In genomic region chr2:25395721-25396596, GRCm38 (mm10) we compare ENCODE assay signal across 8 mouse cellular contexts. TPM values are rescaled to one million over a fixed set of nuclear protein-coding genes. Genes with fewer than 3 reads are reported as not detected.
DNase-seq lines count a peak whose midpoint lies in the region; ATAC-seq and TF ChIP-seq lines count a peak whose summit lies in the region.

TSS of gene Entpd2 (plus strand) at chr2:25395874.

- 3% methylated on average over 56 of the region's 57 CpGs for WGBS in cerebellum, adult 2 months
- WGBS in intestine, embryonic 14.5 days = 2% methylated on average over 57 of the region's 57 CpGs
- WGBS in limb, embryonic 13.5 days = under 1% methylated on average over 55 of the region's 57 CpGs

- no peaks in the 10 kb centered on the region for H3K36me3 ChIP-seq in intestine, embryonic 14.5 days (ENCODE audit: control insufficient read depth, insufficient read depth, low read length)
- no peaks in the 10 kb centered on the region for H3K36me3 ChIP-seq in limb, embryonic 13.5 days

- H3K4me3 ChIP-seq in layer of hippocampus, adult 2 months = peak within 1 kb of the TSS; percentile 56
- peak within 1 kb of the TSS; percentile 53 for H3K4me3 ChIP-seq in cerebellum, adult 2 months (replicated peaks; ENCODE audit: insufficient read depth, low read depth, low read length)
- H3K4me3 ChIP-seq in intestine, embryonic 14.5 days (ENCODE audit: low read depth, low read length) = peak within 1 kb of the TSS; percentile 41
- peak within 1 kb of the TSS; percentile 42 for H3K4me3 ChIP-seq in limb, embryonic 13.5 days

- H3K4me2 ChIP-seq in intestine, embryonic 14.5 days (ENCODE audit: low read length) = peak within 1 kb of the TSS; percentile 77
- peak within 1 kb of the TSS; percentile 64 for H3K4me2 ChIP-seq in limb, embryonic 13.5 days (replicated peaks)

- no peaks in the 10 kb centered on the region for H3K27me3 ChIP-seq in cerebellum, adult 2 months (ENCODE audit: control insufficient read depth, insufficient read depth, low read length)
- H3K27me3 ChIP-seq in intestine, embryonic 14.5 days (replicated peaks; ENCODE audit: control insufficient read depth, insufficient read depth, low read length) = peaks cover 63% of the 10 kb centered on the region
- peaks cover 90% of the 10 kb centered on the region for H3K27me3 ChIP-seq in limb, embryonic 13.5 days

- ATAC-seq in intestine, embryonic 14.5 days (replicated peaks; ENCODE audit: low FRiP score, low TSS enrichment, low read depth) = peak; percentile 74
- no peak for ATAC-seq in limb, embryonic 13.5 days (ENCODE audit: low FRiP score, low read depth)

- H3K4me1 ChIP-seq in cerebellum, adult 2 months (ENCODE audit: control insufficient read depth, insufficient read depth, low read length) = peaks cover 15% of the 10 kb centered on the region
- peaks cover 12% of the 10 kb centered on the region for H3K4me1 ChIP-seq in intestine, embryonic 14.5 days (replicated peaks; ENCODE audit: control insufficient read depth, insufficient read depth, low read length)
- H3K4me1 ChIP-seq in limb, embryonic 13.5 days = peaks cover 13% of the 10 kb centered on the region

- peak within 1 kb of the TSS; percentile 77 for H3K27ac ChIP-seq in layer of hippocampus, adult 2 months
- peak within 1 kb of the TSS; percentile 4; the same call in 1 of the 2 replicates for H3K27ac ChIP-seq in cerebellum, adult 2 months (ENCODE audit: insufficient read depth, low read length)
- H3K27ac ChIP-seq in intestine, embryonic 14.5 days (ENCODE audit: low read depth) = no peak within 1 kb of the TSS
- no peak within 1 kb of the TSS for H3K27ac ChIP-seq in limb, embryonic 13.5 days

- peak within 1 kb of the TSS; percentile 37 for H3K9ac ChIP-seq in intestine, embryonic 14.5 days (ENCODE audit: low read length)
- no peak within 1 kb of the TSS for H3K9ac ChIP-seq in limb, embryonic 13.5 days

- no peaks in the 10 kb centered on the region for H3K9me3 ChIP-seq in intestine, embryonic 14.5 days (ENCODE audit: control insufficient read depth, low read length)
- H3K9me3 ChIP-seq in limb, embryonic 13.5 days = no peaks in the 10 kb centered on the region

- TF ChIP-seq CTCF in layer of hippocampus, adult 2 months (conservative IDR thresholded peaks at IDR 0.05) = peak; percentile 42; the same call in 1 of the 2 replicates
- no peak; the same call in 1 of the 2 replicates for TF ChIP-seq CTCF in cerebellum, adult 2 months (IDR thresholded peaks at IDR 0.05; ENCODE audit: borderline replicate concordance, insufficient read depth, low read depth, low read length)

- TF ChIP-seq POLR2A in cerebellum, adult 2 months (IDR thresholded peaks at IDR 0.05; ENCODE audit: borderline replicate concordance, insufficient read depth, low read length) = 0 out of 2 replicates have a peak, but pooled peaks have one; percentile 12

- no peak for DNase-seq in layer of hippocampus, adult 2 months (ENCODE audit: low spot score in 2 of 2)
- DNase-seq in layer of hippocampus, adult 9-11 months = no peak
- peak; percentile 54 to 59 for DNase-seq in cerebellum, adult 2 months
- peak in 1 of 2 experiments; percentile 41 for DNase-seq in gastrocnemius, postnatal 4 days (ENCODE audit: low spot score in 2 of 2)
- DNase-seq in intestine, embryonic 14.5 days (ENCODE audit: low spot score) = peak; percentile 83
- DNase-seq in neural tube, embryonic 10.5 days (ENCODE audit: extremely low spot score, low spot score) = peak; percentile 39
- no peak for DNase-seq in T-cell, adult 2 months (ENCODE audit: low spot score)

RNA-seq across cellular contexts. Expression of gene Entpd2, which starts in this region (rescaled TPM):
- total RNA-seq in layer of hippocampus, adult 2 months (2021) = 10 to 100 TPM; 14.6 to 16.6 TPM
- 12.3 and 12.5 TPM in 2 replicates for polyA plus RNA-seq in cerebellum, adult 2 months (2012; rRNA removed)
- 10 to 100 TPM; 35.1 to 42.0 TPM for total RNA-seq in gastrocnemius, postnatal 4 days (2021)
- 5.9 and 7.4 TPM in 2 replicates for polyA plus RNA-seq in intestine, embryonic 14.5 days (2014; fragmentation: Nextera tagmentation; extraction: Ambion mirVana)
- 0.55 and 0.73 TPM in 2 replicates for polyA plus RNA-seq in limb, embryonic 13.5 days (2015; fragmentation: Nextera tagmentation; extraction: Ambion mirVana)

Comparison
In these comparisons a context has a peak if more than half of its experiments do, and no peak if none do; other contexts are left out.
1. DNase-seq: peak in cerebellum, adult 2 months (2 of 2), intestine, embryonic 14.5 days (single experiment) and neural tube, embryonic 10.5 days (single experiment); none in layer of hippocampus, adult 2 months (0 of 2), layer of hippocampus, adult 9-11 months (single experiment) and T-cell, adult 2 months (single experiment).
2. H3K27ac ChIP-seq: peak in layer of hippocampus, adult 2 months (single experiment) and cerebellum, adult 2 months (single experiment); none in intestine, embryonic 14.5 days (single experiment) and limb, embryonic 13.5 days (single experiment).
3. Peak in every context shown above with its lines, with median percentiles within 50 percentile points of each other: H3K4me3 ChIP-seq.